Comparison of ENCODE assay signal across 10 mouse cellular contexts in the genomic region with DNA sequence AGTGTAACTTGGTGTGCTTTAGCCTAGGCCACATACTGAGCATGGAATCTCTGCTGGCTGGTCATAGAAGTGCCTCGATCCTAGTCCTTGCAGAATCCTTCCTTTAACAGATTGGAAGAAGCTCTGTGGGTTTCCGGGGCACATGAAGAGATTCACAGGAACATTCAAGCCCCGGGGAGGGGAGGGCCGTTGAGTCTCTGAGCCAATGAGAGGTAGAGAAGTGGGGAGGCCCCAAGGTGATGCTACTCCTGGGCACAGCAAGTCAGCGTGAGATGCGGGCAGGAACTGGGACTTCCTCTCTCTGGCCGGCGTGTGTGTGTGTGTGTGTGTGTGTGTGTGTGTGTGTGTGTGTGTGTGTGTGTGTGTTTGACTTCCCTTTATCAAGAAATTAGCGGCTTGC. TPM values are rescaled to one million over a fixed set of nuclear protein-coding genes. Genes with fewer than 3 reads are reported as not detected.
DNase-seq lines count a peak whose midpoint lies in the region; ATAC-seq and TF ChIP-seq lines count a peak whose summit lies in the region.
"Had no signal": no experiment of that assay in that cellular context is flagged by ENCODE, and none has a peak within 500 bp of the region (broad histone marks: within the 10 kb centered on the region; RNA-seq: fewer than 3 reads in every experiment).

No protein-coding gene starts in this region.

- no peak overlapping the region for H3K4me2 ChIP-seq in intestine, embryonic 14.5 days (ENCODE audit: low read length)
- H3K4me2 ChIP-seq in intestine, postnatal 0 days (replicated peaks; ENCODE audit: low read depth): no peak overlapping the region
- no peak overlapping the region for H3K4me2 ChIP-seq in lung, postnatal 0 days (replicated peaks; ENCODE audit: low read depth, low read length)

- H3K27ac ChIP-seq in intestine, embryonic 14.5 days (ENCODE audit: low read depth): 0 out of 2 replicates have a peak overlapping the region, but pooled peaks have one; percentile 16
- no peak overlapping the region for H3K27ac ChIP-seq in intestine, postnatal 0 days (ENCODE audit: low read depth, low read length)
- no peak overlapping the region for H3K27ac ChIP-seq in lung, postnatal 0 days (ENCODE audit: low read length)
- H3K27ac ChIP-seq: embryonic facial prominence, embryonic 12.5 days had no signal

- no peak for TF ChIP-seq EP300 in lung, postnatal 0 days (IDR thresholded peaks at IDR 0.05)

- H3K9ac ChIP-seq in intestine, embryonic 14.5 days (ENCODE audit: low read length): no peak overlapping the region
- H3K9ac ChIP-seq in intestine, postnatal 0 days (ENCODE audit: low read depth, low read length): no peak overlapping the region
- no peak overlapping the region for H3K9ac ChIP-seq in lung, postnatal 0 days (replicated peaks; ENCODE audit: low read depth)
- H3K9ac ChIP-seq: embryonic facial prominence, embryonic 12.5 days; lung, embryonic 14.5 days had no signal

- H3K9me3 ChIP-seq in intestine, embryonic 14.5 days (ENCODE audit: control insufficient read depth, low read length): no peaks in the 10 kb centered on the region
- H3K9me3 ChIP-seq in intestine, postnatal 0 days (ENCODE audit: control insufficient read depth): no peaks in the 10 kb centered on the region
- H3K9me3 ChIP-seq in lung, postnatal 0 days (ENCODE audit: low read length): no peaks in the 10 kb centered on the region
- H3K9me3 ChIP-seq: embryonic facial prominence, embryonic 12.5 days had no signal

- ATAC-seq in intestine, embryonic 14.5 days (replicated peaks; ENCODE audit: low FRiP score, low TSS enrichment, low read depth): no peak
- no peak for ATAC-seq in intestine, postnatal 0 days
- ATAC-seq in lung, postnatal 0 days: peak; percentile 62

- DNase-seq in intestine, embryonic 14.5 days (ENCODE audit: low spot score): no peak
- DNase-seq in T-cell, adult 2 months (ENCODE audit: low spot score): peak; percentile 90
- no peak for DNase-seq in lung, postnatal 0 days (ENCODE audit: low spot score)
- DNase-seq in splenic B cell, adult 2 months (ENCODE audit: low read depth, low spot score): peak; percentile 95
- no peak for DNase-seq in embryo, embryonic 10 days (ENCODE audit: low spot score)
- no peak for DNase-seq in adrenal gland, adult 2 months
- no peak for DNase-seq in layer of hippocampus, postnatal 36 days

- 69% methylated on average over 9 of the region's 9 CpGs for WGBS in intestine, embryonic 14.5 days
- 68% methylated on average over 8 of the region's 9 CpGs for WGBS in intestine, postnatal 0 days
- 66% methylated on average over 7 of the region's 9 CpGs for WGBS in lung, postnatal 0 days

- H3K4me3 ChIP-seq in intestine, embryonic 14.5 days (ENCODE audit: low read depth, low read length): no peak overlapping the region
- H3K4me3 ChIP-seq in intestine, postnatal 0 days (ENCODE audit: low read depth, low read length): no peak overlapping the region
- no peak overlapping the region for H3K4me3 ChIP-seq in lung, postnatal 0 days (ENCODE audit: low read depth, low read length)
- H3K4me3 ChIP-seq: embryonic facial prominence, embryonic 12.5 days had no signal

- no peaks in the 10 kb centered on the region for H3K27me3 ChIP-seq in intestine, embryonic 14.5 days (replicated peaks; ENCODE audit: control insufficient read depth, insufficient read depth, low read length)
- H3K27me3 ChIP-seq in intestine, postnatal 0 days (replicated peaks; ENCODE audit: control insufficient read depth, insufficient read depth, low read length): no peaks in the 10 kb centered on the region
- no peaks in the 10 kb centered on the region for H3K27me3 ChIP-seq in lung, postnatal 0 days (replicated peaks; ENCODE audit: insufficient read depth, low read length)
- H3K27me3 ChIP-seq in splenic B cell, adult 2 months (ENCODE audit: control insufficient read depth, insufficient read depth, low read length, poor library complexity, severe bottlenecking): no peaks in the 10 kb centered on the region
- H3K27me3 ChIP-seq: embryonic facial prominence, embryonic 12.5 days had no signal

- no peaks in the 10 kb centered on the region for H3K4me1 ChIP-seq in intestine, embryonic 14.5 days (replicated peaks; ENCODE audit: control insufficient read depth, insufficient read depth, low read length)
- H3K4me1 ChIP-seq in intestine, postnatal 0 days (replicated peaks; ENCODE audit: control insufficient read depth, insufficient read depth, low read length): no peaks in the 10 kb centered on the region
- H3K4me1 ChIP-seq in lung, postnatal 0 days (ENCODE audit: insufficient read depth, low read depth, low read length): no peaks in the 10 kb centered on the region
- H3K4me1 ChIP-seq: embryonic facial prominence, embryonic 12.5 days had no signal

- H3K36me3 ChIP-seq in intestine, embryonic 14.5 days (ENCODE audit: control insufficient read depth, insufficient read depth, low read length): no peaks in the 10 kb centered on the region
- no peaks in the 10 kb centered on the region for H3K36me3 ChIP-seq in intestine, postnatal 0 days (ENCODE audit: control insufficient read depth, insufficient read depth)
- no peaks in the 10 kb centered on the region for H3K36me3 ChIP-seq in lung, postnatal 0 days (ENCODE audit: insufficient read depth, low read length)
- no peaks in the 10 kb centered on the region for H3K36me3 ChIP-seq in splenic B cell, adult 2 months (ENCODE audit: control insufficient read depth, insufficient read depth, low read length, poor library complexity, severe bottlenecking)
- H3K36me3 ChIP-seq: embryonic facial prominence, embryonic 12.5 days had no signal

- no peak for TF ChIP-seq CTCF in intestine, postnatal 0 days (IDR thresholded peaks at IDR 0.05; ENCODE audit: low read depth)
- TF ChIP-seq CTCF in lung, postnatal 0 days (IDR thresholded peaks at IDR 0.05): no peak

RNA-seq across cellular contexts. Expression of a gene that starts 19.3 kb away (rescaled TPM):
- 9.6 and 10.6 TPM in 2 replicates for polyA plus RNA-seq in intestine, embryonic 14.5 days (2014; fragmentation: Nextera tagmentation; extraction: Ambion mirVana)
- 22.4 and 26.6 TPM in 2 replicates for polyA plus RNA-seq in intestine, postnatal 0 days (2015; fragmentation: Nextera tagmentation; extraction: Ambion mirVana)
- polyA plus RNA-seq in lung, postnatal 0 days (2015; fragmentation: Nextera tagmentation; extraction: Ambion mirVana): 10.3 and 12.2 TPM in 2 replicates
- total RNA-seq in adrenal gland, adult 2 months (2021): 100 to 1,000 TPM in 1 of 2 experiments, 10 to 100 TPM in 1; 92.7 to 113 TPM
- 43.9 and 47.6 TPM in 2 replicates for polyA plus RNA-seq in adrenal gland, adult 2 months (2012; rRNA removed)
- 10 to 100 TPM; 44.2 to 49.7 TPM for total RNA-seq in layer of hippocampus, postnatal 36 days (2021)

RNA-seq across cellular contexts. Expression of a gene that starts 53.2 kb away (rescaled TPM):
- polyA plus RNA-seq in intestine, embryonic 14.5 days (2014; fragmentation: Nextera tagmentation; extraction: Ambion mirVana): 21.0 and 23.2 TPM in 2 replicates
- polyA plus RNA-seq in intestine, postnatal 0 days (2015; fragmentation: Nextera tagmentation; extraction: Ambion mirVana): 14.9 and 15.7 TPM in 2 replicates
- 9.2 and 9.8 TPM in 2 replicates for polyA plus RNA-seq in lung, postnatal 0 days (2015; fragmentation: Nextera tagmentation; extraction: Ambion mirVana)
- 10 to 100 TPM; 33.8 to 40.2 TPM for total RNA-seq in adrenal gland, adult 2 months (2021)
- 51.2 and 67.5 TPM in 2 replicates for polyA plus RNA-seq in adrenal gland, adult 2 months (2012; rRNA removed)
- 10 to 100 TPM; 28.3 to 34.1 TPM for total RNA-seq in layer of hippocampus, postnatal 36 days (2021)

Comparison
In these comparisons a context has a peak if more than half of its experiments do, and no peak if none do; other contexts are left out.
1. DNase-seq: peak in T-cell, adult 2 months (single experiment) and splenic B cell, adult 2 months (single experiment); none in intestine, embryonic 14.5 days (single experiment), lung, postnatal 0 days (single experiment), embryo, embryonic 10 days (single experiment), adrenal gland, adult 2 months (single experiment) and layer of hippocampus, postnatal 36 days (0 of 2).